23 mouse cellular contexts compared by ENCODE assay signal in the genomic region with DNA sequence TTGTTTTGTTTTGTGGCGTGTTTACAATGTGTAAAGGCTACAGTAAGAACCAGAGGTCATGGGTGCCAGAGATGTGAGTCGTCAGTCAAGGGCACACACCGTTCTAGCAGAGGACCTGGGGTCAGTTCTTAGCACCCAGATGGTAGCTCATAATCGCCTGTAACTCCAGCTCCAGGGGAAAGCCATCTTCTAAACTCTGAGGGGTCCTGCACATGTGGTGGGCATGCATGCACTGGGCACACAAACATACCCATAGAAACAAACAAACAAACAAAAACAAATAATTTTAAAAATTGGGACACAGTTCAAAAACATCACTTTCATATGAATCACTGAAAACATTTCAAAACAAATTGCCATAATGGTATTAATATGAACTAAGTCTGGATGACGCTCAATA.
DNase-seq lines count a peak whose midpoint lies in the region; ATAC-seq and TF ChIP-seq lines count a peak whose summit lies in the region.
"Had no signal": no experiment of that assay in that cellular context is flagged by ENCODE, and none has a peak within 500 bp of the region (broad histone marks: within the 10 kb centered on the region; RNA-seq: fewer than 3 reads in every experiment).

No protein-coding gene starts in this region.

- H3K9ac ChIP-seq in intestine, embryonic 15.5 days = no peak overlapping the region
- no peak overlapping the region for H3K9ac ChIP-seq in intestine, postnatal 0 days (ENCODE audit: low read depth, low read length)
- no peak overlapping the region for H3K9ac ChIP-seq in stomach, embryonic 15.5 days
- no peak overlapping the region for H3K9ac ChIP-seq in stomach, postnatal 0 days (ENCODE audit: low read length)
- H3K9ac ChIP-seq in intestine, embryonic 16.5 days (ENCODE audit: low read depth, low read length) = no peak overlapping the region
- H3K9ac ChIP-seq: liver, embryonic 15.5 days; lung, embryonic 14.5 days had no signal

- H3K4me2 ChIP-seq in intestine, embryonic 15.5 days (replicated peaks) = no peak overlapping the region
- H3K4me2 ChIP-seq in intestine, postnatal 0 days (replicated peaks; ENCODE audit: low read depth) = no peak overlapping the region
- no peak overlapping the region for H3K4me2 ChIP-seq in stomach, embryonic 15.5 days
- H3K4me2 ChIP-seq in stomach, postnatal 0 days (replicated peaks; ENCODE audit: low read depth) = no peak overlapping the region
- H3K4me2 ChIP-seq in intestine, embryonic 16.5 days (ENCODE audit: low read depth, low read length) = no peak overlapping the region
- H3K4me2 ChIP-seq: liver, embryonic 15.5 days; lung, embryonic 14.5 days had no signal

- ATAC-seq in intestine, embryonic 15.5 days = no peak
- ATAC-seq in intestine, postnatal 0 days = no peak
- ATAC-seq in stomach, embryonic 15.5 days (ENCODE audit: insufficient read depth, low FRiP score, low read depth) = no peak
- ATAC-seq in stomach, postnatal 0 days (ENCODE audit: low FRiP score, low TSS enrichment) = no peak
- ATAC-seq in intestine, embryonic 16.5 days = no peak
- ATAC-seq: activated CD4-positive, CD25-positive, alpha-beta regulatory T cell, adult 4 months; forebrain, embryonic 16.5 days; hindbrain, embryonic 16.5 days had no signal

- H3K27me3 ChIP-seq in heart, embryonic 10.5 days (ENCODE audit: insufficient read depth, poor library complexity, severe bottlenecking) = no peaks in the 10 kb centered on the region
- no peaks in the 10 kb centered on the region for H3K27me3 ChIP-seq in intestine, embryonic 15.5 days (replicated peaks)
- H3K27me3 ChIP-seq in intestine, postnatal 0 days (replicated peaks; ENCODE audit: control insufficient read depth, insufficient read depth, low read length) = no peaks in the 10 kb centered on the region
- no peaks in the 10 kb centered on the region for H3K27me3 ChIP-seq in stomach, embryonic 15.5 days (replicated peaks)
- H3K27me3 ChIP-seq in stomach, postnatal 0 days (ENCODE audit: control insufficient read depth, insufficient read depth, low read length) = no peaks in the 10 kb centered on the region
- H3K27me3 ChIP-seq in intestine, embryonic 16.5 days (replicated peaks; ENCODE audit: control insufficient read depth, insufficient read depth, low read length) = no peaks in the 10 kb centered on the region
- H3K27me3 ChIP-seq: liver, embryonic 15.5 days had no signal

- 90% methylated on average over 5 of the region's 5 CpGs for WGBS in heart, embryonic 10.5 days
- WGBS in intestine, embryonic 15.5 days = 87% methylated on average over 5 of the region's 5 CpGs
- WGBS in intestine, postnatal 0 days = 91% methylated on average over 5 of the region's 5 CpGs
- 84% methylated on average over 5 of the region's 5 CpGs for WGBS in stomach, embryonic 15.5 days
- WGBS in stomach, postnatal 0 days = 88% methylated on average over 5 of the region's 5 CpGs
- 90% methylated on average over 5 of the region's 5 CpGs for WGBS in intestine, embryonic 16.5 days

- no peak overlapping the region for H3K4me3 ChIP-seq in heart, embryonic 10.5 days
- no peak overlapping the region for H3K4me3 ChIP-seq in intestine, embryonic 15.5 days (replicated peaks)
- no peak overlapping the region for H3K4me3 ChIP-seq in intestine, postnatal 0 days (ENCODE audit: low read depth, low read length)
- no peak overlapping the region for H3K4me3 ChIP-seq in stomach, embryonic 15.5 days (replicated peaks)
- no peak overlapping the region for H3K4me3 ChIP-seq in stomach, postnatal 0 days (ENCODE audit: low read depth, low read length)
- H3K4me3 ChIP-seq in intestine, embryonic 16.5 days (ENCODE audit: low read length) = no peak overlapping the region
- H3K4me3 ChIP-seq: liver, embryonic 15.5 days had no signal

- TF ChIP-seq CTCF in intestine, postnatal 0 days (IDR thresholded peaks at IDR 0.05; ENCODE audit: low read depth) = no peak
- no peak for TF ChIP-seq CTCF in stomach, postnatal 0 days (IDR thresholded peaks at IDR 0.05; ENCODE audit: low read depth)

- peak overlapping the region; percentile 86; the same call in 1 of the 2 replicates for H3K27ac ChIP-seq in heart, embryonic 10.5 days
- H3K27ac ChIP-seq in intestine, embryonic 15.5 days = 0 out of 2 replicates have a peak overlapping the region, but pooled peaks have one; percentile 59
- H3K27ac ChIP-seq in intestine, postnatal 0 days (ENCODE audit: low read depth, low read length) = no peak overlapping the region
- H3K27ac ChIP-seq in stomach, embryonic 15.5 days = 0 out of 2 replicates have a peak overlapping the region, but pooled peaks have one; percentile 12
- no peak overlapping the region for H3K27ac ChIP-seq in stomach, postnatal 0 days (replicated peaks)
- H3K27ac ChIP-seq in intestine, embryonic 16.5 days (ENCODE audit: low read length) = 0 out of 2 replicates have a peak overlapping the region, but pooled peaks have one; percentile 49

- DNase-seq in heart, embryonic 10.5 days (ENCODE audit: low spot score) = no peak
- no peak for DNase-seq in heart, adult 9 months (ENCODE audit: low spot score in 2 of 2)
- DNase-seq in stomach, postnatal 0 days (ENCODE audit: low spot score) = no peak
- no peak for DNase-seq in ovary, postnatal 14 days (ENCODE audit: low spot score)
- DNase-seq: adrenal gland, adult 8-10 months; B cell, adult 2 months; cerebellum, adult 8-10 months; cerebellum, postnatal 25 days; kidney, postnatal 4 days; lung, embryonic 14.5 days; lung, postnatal 14 days; midbrain, embryonic 14.5 days; retina, postnatal 1 day; right cerebral cortex, postnatal 14 days; thymus, postnatal 14 days had no signal

- no peak for TF ChIP-seq EP300 in stomach, postnatal 0 days (optimal IDR thresholded peaks at IDR 0.05)

- peaks cover 3% of the 10 kb centered on the region; the same call in 1 of the 2 replicates for H3K36me3 ChIP-seq in heart, embryonic 10.5 days
- no peaks in the 10 kb centered on the region for H3K36me3 ChIP-seq in intestine, embryonic 15.5 days
- no peaks in the 10 kb centered on the region for H3K36me3 ChIP-seq in intestine, postnatal 0 days (ENCODE audit: control insufficient read depth, insufficient read depth)
- no peaks in the 10 kb centered on the region for H3K36me3 ChIP-seq in stomach, embryonic 15.5 days
- H3K36me3 ChIP-seq in stomach, postnatal 0 days (ENCODE audit: control insufficient read depth, insufficient read depth, low read length) = no peaks in the 10 kb centered on the region
- no peaks in the 10 kb centered on the region for H3K36me3 ChIP-seq in intestine, embryonic 16.5 days (ENCODE audit: control insufficient read depth, insufficient read depth, low read length)

- H3K4me1 ChIP-seq in heart, embryonic 10.5 days = peaks cover 69% of the 10 kb centered on the region
- peaks cover 34% of the 10 kb centered on the region for H3K4me1 ChIP-seq in intestine, embryonic 15.5 days (replicated peaks)
- peaks cover 14% of the 10 kb centered on the region for H3K4me1 ChIP-seq in intestine, postnatal 0 days (replicated peaks; ENCODE audit: control insufficient read depth, insufficient read depth, low read length)
- H3K4me1 ChIP-seq in stomach, embryonic 15.5 days = peaks cover 23% of the 10 kb centered on the region
- peaks cover 8% of the 10 kb centered on the region for H3K4me1 ChIP-seq in stomach, postnatal 0 days (replicated peaks; ENCODE audit: control insufficient read depth, insufficient read depth)
- H3K4me1 ChIP-seq in intestine, embryonic 16.5 days (ENCODE audit: control insufficient read depth, insufficient read depth, low read length) = peaks cover 27% of the 10 kb centered on the region

- H3K9me3 ChIP-seq in heart, embryonic 10.5 days = no peaks in the 10 kb centered on the region
- no peaks in the 10 kb centered on the region for H3K9me3 ChIP-seq in intestine, embryonic 15.5 days
- H3K9me3 ChIP-seq in intestine, postnatal 0 days (ENCODE audit: control insufficient read depth) = no peaks in the 10 kb centered on the region
- H3K9me3 ChIP-seq in stomach, embryonic 15.5 days = no peaks in the 10 kb centered on the region
- no peaks in the 10 kb centered on the region for H3K9me3 ChIP-seq in stomach, postnatal 0 days (ENCODE audit: control insufficient read depth, low read length)
- no peaks in the 10 kb centered on the region for H3K9me3 ChIP-seq in intestine, embryonic 16.5 days (ENCODE audit: control insufficient read depth, low read length)
- H3K9me3 ChIP-seq: liver, embryonic 15.5 days had no signal

Comparison
In these comparisons a context has a peak if more than half of its experiments do, and no peak if none do; other contexts are left out.
1. H3K27ac ChIP-seq: peak in heart, embryonic 10.5 days (single experiment), intestine, embryonic 15.5 days (single experiment), stomach, embryonic 15.5 days (single experiment) and intestine, embryonic 16.5 days (single experiment); none in intestine, postnatal 0 days (single experiment) and stomach, postnatal 0 days (single experiment).